ENCODE assay signal across 9 mouse cellular contexts in the genomic region with DNA sequence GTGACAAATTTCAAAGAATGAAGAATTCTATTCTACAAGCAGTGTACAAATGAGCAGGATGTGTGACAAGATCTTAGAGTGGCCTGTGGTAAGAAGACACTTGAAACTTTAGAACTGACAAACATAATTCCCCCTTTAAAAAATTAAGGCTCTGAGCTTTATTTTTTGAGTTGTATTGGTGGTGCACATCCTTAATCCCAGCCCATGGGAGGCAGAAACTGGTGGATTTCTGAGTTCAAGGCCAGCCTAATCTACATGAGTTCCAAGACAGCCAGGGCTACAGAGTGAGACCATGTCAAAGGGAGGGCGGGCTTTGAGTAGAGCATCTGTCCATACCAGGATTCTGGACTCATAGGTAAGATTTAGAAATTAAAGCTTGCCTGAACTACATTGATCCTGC. TPM values are rescaled to one million over a fixed set of nuclear protein-coding genes. Genes with fewer than 3 reads are reported as not detected.
A peak's percentile ranks its signal among the peaks of the same experiment; 100 is the strongest.
DNase-seq lines count a peak whose midpoint lies in the region; ATAC-seq and TF ChIP-seq lines count a peak whose summit lies in the region.
"Had no signal": no experiment of that assay in that cellular context is flagged by ENCODE, and none has a peak within 500 bp of the region (broad histone marks: within the 10 kb centered on the region; RNA-seq: fewer than 3 reads in every experiment).

No protein-coding gene starts in this region.

- H3K4me1 ChIP-seq in heart, embryonic 12.5 days (replicated peaks): peaks cover 13% of the 10 kb centered on the region
- peaks cover 42% of the 10 kb centered on the region for H3K4me1 ChIP-seq in E14TG2a.4 (replicated peaks; ENCODE audit: low read depth, low read length)
- H3K4me1 ChIP-seq in hindbrain, embryonic 12.5 days: peaks cover 19% of the 10 kb centered on the region
- peaks cover 14% of the 10 kb centered on the region for H3K4me1 ChIP-seq in midbrain, embryonic 12.5 days

- intact Hi-C loops in heart, postnatal 25 days (cut with DNase I): loop anchor here (5.0 kb wide), 1 partner anchor 40 kb away; no protein-coding TSS in a partner anchor

- no peak overlapping the region for H3K27ac ChIP-seq in heart, embryonic 12.5 days (ENCODE audit: poor library complexity, severe bottlenecking)
- no peak overlapping the region for H3K27ac ChIP-seq in hindbrain, embryonic 12.5 days
- no peak overlapping the region for H3K27ac ChIP-seq in midbrain, embryonic 12.5 days (replicated peaks)
- H3K27ac ChIP-seq: heart, adult 2 months had no signal

- DNase-seq in heart, postnatal 25 days (ENCODE audit: low spot score): no peak
- DNase-seq in layer of hippocampus, postnatal 25 days (ENCODE audit: extremely low spot score in 1 of 2, low spot score in 1 of 2): no peak
- no peak for DNase-seq in layer of hippocampus, adult 9-10 months (ENCODE audit: low spot score)
- DNase-seq: heart, adult 2 months had no signal

- H3K36me3 ChIP-seq in heart, embryonic 12.5 days: no peaks in the 10 kb centered on the region
- H3K36me3 ChIP-seq in E14TG2a.4 (ENCODE audit: insufficient read depth, low read length): peaks cover 22% of the 10 kb centered on the region
- no peaks in the 10 kb centered on the region for H3K36me3 ChIP-seq in hindbrain, embryonic 12.5 days
- 0 out of 2 replicates have a peak, but pooled peaks cover 5% of the 10 kb centered on the region for H3K36me3 ChIP-seq in midbrain, embryonic 12.5 days

- H3K27me3 ChIP-seq in heart, embryonic 12.5 days (replicated peaks): no peaks in the 10 kb centered on the region
- no peaks in the 10 kb centered on the region for H3K27me3 ChIP-seq in E14TG2a.4 (ENCODE audit: insufficient read depth, low read length)
- H3K27me3 ChIP-seq in hindbrain, embryonic 12.5 days: no peaks in the 10 kb centered on the region
- no peaks in the 10 kb centered on the region for H3K27me3 ChIP-seq in midbrain, embryonic 12.5 days

- H3K9ac ChIP-seq in heart, embryonic 12.5 days: no peak overlapping the region
- H3K9ac ChIP-seq in hindbrain, embryonic 12.5 days: 0 out of 2 replicates have a peak overlapping the region, but pooled peaks have one; percentile 5
- H3K9ac ChIP-seq in midbrain, embryonic 12.5 days (replicated peaks): 0 out of 2 replicates have a peak overlapping the region, but pooled peaks have one; percentile 11

- no peak for TF ChIP-seq CTCF in E14TG2a.4 (conservative IDR thresholded peaks at IDR 0.05; ENCODE audit: low read length)

- peak overlapping the region; percentile 92 for H3K4me2 ChIP-seq in heart, embryonic 12.5 days
- H3K4me2 ChIP-seq in hindbrain, embryonic 12.5 days (replicated peaks): peak overlapping the region; percentile 74; the same call in 1 of the 2 replicates
- peak overlapping the region; percentile 86 for H3K4me2 ChIP-seq in midbrain, embryonic 12.5 days (replicated peaks)

- 90% methylated on average over 1 of the region's 1 CpGs for WGBS in heart, embryonic 12.5 days
- WGBS in hindbrain, embryonic 12.5 days: 89% methylated on average over 1 of the region's 1 CpGs
- 88% methylated on average over 1 of the region's 1 CpGs for WGBS in midbrain, embryonic 12.5 days

- H3K4me3 ChIP-seq in heart, embryonic 12.5 days: peak overlapping the region; percentile 77; the same call in 1 of the 2 replicates
- H3K4me3 ChIP-seq in E14TG2a.4 (replicated peaks; ENCODE audit: low read length): peak overlapping the region; percentile 89
- H3K4me3 ChIP-seq in hindbrain, embryonic 12.5 days: no peak overlapping the region
- H3K4me3 ChIP-seq in midbrain, embryonic 12.5 days: peak overlapping the region; percentile 87; the same call in 1 of the 2 replicates

- H3K9me3 ChIP-seq in heart, embryonic 12.5 days (replicated peaks): no peaks in the 10 kb centered on the region
- no peaks in the 10 kb centered on the region for H3K9me3 ChIP-seq in E14TG2a.4 (ENCODE audit: low read length)
- H3K9me3 ChIP-seq in hindbrain, embryonic 12.5 days (replicated peaks): no peaks in the 10 kb centered on the region
- no peaks in the 10 kb centered on the region for H3K9me3 ChIP-seq in midbrain, embryonic 12.5 days

- no peak for ATAC-seq in heart, embryonic 12.5 days (ENCODE audit: insufficient number of reproducible peaks, low FRiP score)
- no peak for ATAC-seq in hindbrain, embryonic 12.5 days (ENCODE audit: low FRiP score)
- ATAC-seq in midbrain, embryonic 12.5 days (ENCODE audit: low FRiP score, low read depth): no peak
- no peak for ATAC-seq in frontal cortex, adult (ENCODE audit: low TSS enrichment)

RNA-seq across cellular contexts. Expression of a gene that starts 30.7 kb away (rescaled TPM):
- polyA plus RNA-seq in heart, embryonic 12.5 days (2016; fragmentation: Nextera tagmentation; extraction: Ambion mirVana): 27.8 and 30.2 TPM in 2 replicates
- total RNA-seq in heart, postnatal 25 days (2021): 10 to 100 TPM; 56.1 to 58.0 TPM
- 35.0 and 37.0 TPM in 2 replicates for polyA plus RNA-seq in hindbrain, embryonic 12.5 days (2016; fragmentation: Nextera tagmentation; extraction: Ambion mirVana)
- polyA plus RNA-seq in midbrain, embryonic 12.5 days (2016; fragmentation: Nextera tagmentation; extraction: Ambion mirVana): 36.6 and 37.6 TPM in 2 replicates
- 10 to 100 TPM; 31.3 to 40.9 TPM for total RNA-seq in layer of hippocampus, postnatal 25 days (2021)

RNA-seq across cellular contexts. Expression of a gene that starts 56.3 kb away (rescaled TPM):
- 0.05 and 0.15 TPM in 2 replicates for polyA plus RNA-seq in heart, embryonic 12.5 days (2016; fragmentation: Nextera tagmentation; extraction: Ambion mirVana)
- total RNA-seq in heart, postnatal 25 days (2021): under 1 TPM; 0.10 to 0.28 TPM
- 0.68 and 0.80 TPM in 2 replicates for polyA plus RNA-seq in hindbrain, embryonic 12.5 days (2016; fragmentation: Nextera tagmentation; extraction: Ambion mirVana)
- polyA plus RNA-seq in midbrain, embryonic 12.5 days (2016; fragmentation: Nextera tagmentation; extraction: Ambion mirVana): 0.54 and 0.60 TPM in 2 replicates
- total RNA-seq in layer of hippocampus, postnatal 25 days (2021): 10 to 100 TPM; 35.6 to 37.4 TPM
